In the genomic region with DNA sequence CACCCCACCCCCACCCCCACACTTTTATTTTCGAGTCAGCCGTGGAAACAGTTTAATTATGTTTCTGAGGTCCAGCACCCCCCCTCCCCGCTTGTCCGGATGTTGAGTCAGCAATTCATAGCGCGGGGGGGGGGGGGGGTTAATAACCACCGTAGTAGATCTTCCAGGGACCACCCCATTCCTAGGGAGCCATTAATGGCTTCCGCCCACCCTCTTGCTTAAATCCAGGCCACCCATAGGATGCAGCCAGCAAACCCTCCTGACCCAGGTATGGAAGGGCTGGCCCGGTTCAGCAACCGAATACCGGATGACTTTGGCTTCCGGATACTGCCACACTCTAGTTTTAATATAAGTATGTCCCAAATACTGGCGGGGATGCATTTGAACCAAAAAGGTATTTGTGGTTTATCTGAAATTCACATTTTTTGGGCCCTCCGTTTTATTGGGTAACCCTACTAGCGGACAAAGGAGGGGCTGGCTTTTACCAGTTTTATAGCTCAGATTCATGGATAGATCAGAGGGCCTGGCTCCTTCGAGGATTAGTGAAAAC, we compare ENCODE assay signal across 8 mouse cellular contexts.
A peak's percentile ranks its signal among the peaks of the same experiment; 100 is the strongest.
DNase-seq lines count a peak whose midpoint lies in the region; ATAC-seq lines count a peak whose summit lies in the region.

No protein-coding gene starts in this region.

- peak overlapping the region; percentile 66 for H3K4me2 ChIP-seq in heart, embryonic 11.5 days
- H3K4me2 ChIP-seq in liver, embryonic 16.5 days (ENCODE audit: low read depth, low read length) = peak overlapping the region; percentile 69

- H3K27me3 ChIP-seq in heart, embryonic 11.5 days (ENCODE audit: control insufficient read depth, insufficient read depth, low read length) = no peaks in the 10 kb centered on the region
- H3K27me3 ChIP-seq in hindbrain, embryonic 10.5 days (ENCODE audit: insufficient read depth, poor library complexity, severe bottlenecking) = no peaks in the 10 kb centered on the region
- H3K27me3 ChIP-seq in liver, embryonic 16.5 days (ENCODE audit: control insufficient read depth, insufficient read depth, low read depth, low read length) = no peaks in the 10 kb centered on the region

- peak overlapping the region; percentile 62 for H3K9ac ChIP-seq in heart, embryonic 11.5 days (ENCODE audit: low read depth, low read length)
- H3K9ac ChIP-seq in liver, embryonic 16.5 days (ENCODE audit: low read depth, low read length) = no peak overlapping the region

- H3K27ac ChIP-seq in heart, embryonic 11.5 days (ENCODE audit: low read depth, low read length) = no peak overlapping the region
- peak overlapping the region; percentile 78 for H3K27ac ChIP-seq in hindbrain, embryonic 10.5 days
- no peak overlapping the region for H3K27ac ChIP-seq in liver, embryonic 16.5 days (ENCODE audit: low read length)

- H3K9me3 ChIP-seq in heart, embryonic 11.5 days (replicated peaks; ENCODE audit: control insufficient read depth, low read length) = no peaks in the 10 kb centered on the region
- H3K9me3 ChIP-seq in hindbrain, embryonic 10.5 days = no peaks in the 10 kb centered on the region
- H3K9me3 ChIP-seq in liver, embryonic 16.5 days (replicated peaks; ENCODE audit: control insufficient read depth, low read length) = no peaks in the 10 kb centered on the region

- 32% methylated on average over 16 of the region's 16 CpGs for WGBS in heart, embryonic 11.5 days (ENCODE audit: insufficient replicate concordance)
- WGBS in hindbrain, embryonic 10.5 days = 40% methylated on average over 16 of the region's 16 CpGs
- 18% methylated on average over 15 of the region's 16 CpGs for WGBS in liver, embryonic 16.5 days (ENCODE audit: insufficient replicate concordance)

- no peaks in the 10 kb centered on the region for H3K36me3 ChIP-seq in heart, embryonic 11.5 days (ENCODE audit: control insufficient read depth, insufficient read depth, low read length)
- H3K36me3 ChIP-seq in hindbrain, embryonic 10.5 days = no peaks in the 10 kb centered on the region
- H3K36me3 ChIP-seq in liver, embryonic 16.5 days (ENCODE audit: control insufficient read depth, insufficient read depth) = no peaks in the 10 kb centered on the region

- H3K4me3 ChIP-seq in heart, embryonic 11.5 days (ENCODE audit: low read depth, low read length) = peak overlapping the region; percentile 39
- peak overlapping the region; percentile 38 for H3K4me3 ChIP-seq in hindbrain, embryonic 10.5 days
- H3K4me3 ChIP-seq in liver, embryonic 16.5 days (ENCODE audit: low read depth, low read length) = peak overlapping the region; percentile 49

- no peak for ATAC-seq in heart, embryonic 11.5 days (replicated peaks; ENCODE audit: insufficient number of reproducible peaks, low FRiP score, low TSS enrichment)
- ATAC-seq in CD4-positive, CD25-positive, alpha-beta regulatory T cell, adult 4 months = peak; percentile 55
- peak; percentile 10; the same call in 1 of the 2 replicates for ATAC-seq in liver, embryonic 16.5 days (ENCODE audit: low read depth)

- H3K4me1 ChIP-seq in heart, embryonic 11.5 days (ENCODE audit: control insufficient read depth, insufficient read depth, low read length) = no peaks in the 10 kb centered on the region
- H3K4me1 ChIP-seq in hindbrain, embryonic 10.5 days (replicated peaks) = peaks cover 38% of the 10 kb centered on the region
- H3K4me1 ChIP-seq in liver, embryonic 16.5 days (ENCODE audit: control insufficient read depth, low read depth, low read length) = no peaks in the 10 kb centered on the region; the same call in 1 of the 2 replicates

- DNase-seq in heart, adult 11 months = no peak
- no peak for DNase-seq in hindbrain, embryonic 10.5 days (ENCODE audit: low spot score)
- DNase-seq in ovary, postnatal 36 days (ENCODE audit: low spot score) = no peak
- DNase-seq in left cerebral cortex, adult 11 months (ENCODE audit: low spot score) = no peak
- no peak for DNase-seq in cerebellum, adult 11-12 months
